Mouse (Mus musculus): ENCODE measurements around the gene Rnls.

GRCm38 (mm10) chr19:33282985-33283384, 109.1 kb downstream of the Rnls start:
- TF ChIP-seq CTCF (IDR thresholded peaks at IDR 0.05; ENCODE audit: control insufficient read depth, insufficient read depth, insufficient replicate concordance, low read depth, low read length), result no peak
- TF ChIP-seq POLR2A (IDR thresholded peaks at IDR 0.05; ENCODE audit: control insufficient read depth, low read depth, low read length), result no peak

Data from testis, adult 2 months (tissue).